Mouse (Mus musculus) mesoderm, embryonic 11.5 days (tissue): ENCODE data around the gene Pex14.

Experiments used
- DNase-seq: peaks from one replicate; pipeline ENCODE4 v3.0.0-alpha.2; 2012; ENCODE audit warnings: low read depth, low spot score

The Pex14 gene

GRCm38 (mm10) chr4:148952328-148953222 is 147.1 kb downstream of the Pex14 start:
- DNase-seq, result no peak

GRCm38 (mm10) chr4:148951821-148952291 is 147.8 kb downstream of the Pex14 start:
- peak; percentile 53 for DNase-seq

DNA sequence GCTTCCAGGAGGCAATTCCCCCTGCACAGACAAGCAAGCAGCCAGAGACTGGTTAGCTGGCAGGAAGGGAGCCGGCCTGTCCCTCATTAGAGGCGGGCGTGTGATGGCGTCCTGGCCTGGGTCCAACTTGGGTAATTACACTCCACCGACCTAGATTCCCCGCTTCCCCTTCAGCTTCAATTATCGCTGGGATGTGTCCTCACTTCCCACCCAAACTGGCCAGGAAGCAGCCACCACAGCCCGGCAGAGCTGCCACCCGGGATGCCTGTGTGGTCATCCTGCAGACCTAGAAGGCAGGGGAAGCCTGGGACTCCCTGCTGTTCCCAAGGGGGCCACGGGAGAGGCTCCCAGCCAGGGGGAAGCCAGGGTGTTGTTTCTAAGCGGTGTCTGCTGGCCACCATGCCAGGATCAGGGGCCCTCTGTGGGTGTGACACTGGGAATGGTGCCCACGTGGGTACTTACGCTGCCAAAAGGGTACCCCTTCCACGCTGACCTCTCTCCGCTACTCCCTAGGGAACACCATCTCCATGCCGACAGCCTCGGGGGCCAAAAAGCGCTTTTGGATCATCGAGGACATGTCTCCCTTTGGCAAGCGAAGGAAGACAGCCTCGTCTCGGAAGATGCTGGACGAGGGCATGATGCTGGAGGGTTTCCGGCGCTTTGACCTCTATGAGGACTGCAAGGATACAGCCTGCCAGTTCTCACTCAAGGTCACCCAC is 148.6 kb downstream of the Pex14 start:
- DNase-seq, result no peak

- DNase-seq, result no peak
These were observed 149.2 kb downstream of the Pex14 start for GRCm38 (mm10) chr4:148950487-148950886.

- no peak for DNase-seq
These were observed 151.8 kb downstream of the Pex14 start for GRCm38 (mm10) chr4:148947833-148948388.

DNA sequence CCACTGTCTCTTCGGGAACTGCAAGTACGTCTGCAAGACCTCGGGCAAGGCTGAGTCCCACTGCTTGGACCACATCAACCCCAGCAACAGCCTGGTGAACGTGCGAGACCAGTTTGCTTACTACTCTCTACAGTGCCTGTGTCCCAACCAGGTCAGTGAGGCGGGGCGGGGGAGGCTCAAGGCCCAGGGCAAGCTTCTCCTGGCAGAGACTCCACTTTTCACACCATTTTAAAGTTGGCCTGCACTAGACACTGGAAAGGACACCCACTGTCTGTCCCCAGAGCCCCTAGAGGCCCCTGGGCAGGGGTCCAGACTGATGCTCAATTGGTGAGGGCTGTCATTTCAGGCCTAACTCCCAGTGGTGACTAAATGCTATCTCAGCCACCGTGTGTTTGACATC is 153.6 kb downstream of the Pex14 start:
- DNase-seq, result no peak

GRCm38 (mm10) chr4:148945476-148945881 is 154.2 kb downstream of the Pex14 start:
- DNase-seq, result no peak

DNA sequence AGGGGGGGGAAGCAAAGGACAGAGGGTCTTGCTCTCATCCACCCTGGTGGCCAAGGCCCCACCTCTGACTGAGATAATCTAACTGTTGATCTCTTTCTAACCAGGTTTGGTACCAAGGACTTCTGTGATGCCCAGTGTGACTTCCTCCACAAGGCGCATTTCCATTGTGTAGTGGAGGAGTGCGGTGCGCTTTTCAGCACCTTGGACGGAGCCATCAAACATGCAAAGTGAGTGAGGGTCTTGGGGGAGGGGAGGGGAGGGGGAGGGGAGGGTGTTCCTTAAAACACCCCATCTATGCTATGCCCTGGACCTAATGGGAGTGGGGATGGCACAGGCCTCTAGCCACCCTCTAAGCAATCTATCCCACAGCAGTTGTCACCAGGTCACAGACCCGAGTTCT is 156.6 kb downstream of the Pex14 start:
- no peak for DNase-seq

DNA sequence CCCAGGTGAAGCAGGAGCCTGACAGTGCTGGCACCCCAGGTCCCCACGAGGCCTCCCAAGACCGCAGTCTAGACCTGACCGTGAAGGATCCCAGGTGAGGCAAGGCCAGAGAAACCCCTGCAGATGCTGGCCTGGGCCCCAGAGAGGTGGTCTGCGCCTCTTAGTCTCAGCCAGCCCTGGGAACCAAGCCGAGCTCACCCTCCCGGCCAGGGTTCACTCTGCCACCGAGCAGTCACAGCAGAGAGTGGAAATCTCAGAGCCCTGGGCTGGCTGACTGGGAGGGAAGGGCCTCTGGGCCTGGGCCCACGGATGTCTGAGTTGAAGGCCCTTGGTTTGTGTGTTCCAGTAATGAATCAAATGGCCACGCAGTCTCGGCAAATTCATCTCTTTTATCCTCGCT is 158.4 kb downstream of the Pex14 start:
- no peak for DNase-seq

- DNase-seq, result peak; percentile 82
These were observed 158.9 kb downstream of the Pex14 start for GRCm38 (mm10) chr4:148940674-148941211.

DNA sequence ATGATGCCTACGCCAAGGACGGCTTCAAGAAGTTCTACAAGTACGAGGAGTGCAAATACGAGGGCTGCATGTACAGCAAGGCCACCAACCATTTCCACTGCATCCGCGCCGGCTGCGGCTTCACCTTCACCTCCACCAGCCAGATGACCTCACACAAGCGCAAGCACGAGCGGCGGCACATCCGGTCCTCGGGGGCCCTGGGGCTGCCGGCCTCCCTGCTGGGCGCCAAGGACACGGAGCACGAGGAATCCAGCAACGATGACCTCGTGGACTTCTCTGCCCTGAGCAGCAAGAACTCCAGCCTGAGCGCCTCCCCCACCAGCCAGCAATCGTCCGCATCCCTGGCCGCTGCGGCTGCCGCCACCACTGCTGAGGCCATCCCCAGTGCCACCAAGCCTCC is 161.1 kb downstream of the Pex14 start:
- DNase-seq, result no peak

DNA sequence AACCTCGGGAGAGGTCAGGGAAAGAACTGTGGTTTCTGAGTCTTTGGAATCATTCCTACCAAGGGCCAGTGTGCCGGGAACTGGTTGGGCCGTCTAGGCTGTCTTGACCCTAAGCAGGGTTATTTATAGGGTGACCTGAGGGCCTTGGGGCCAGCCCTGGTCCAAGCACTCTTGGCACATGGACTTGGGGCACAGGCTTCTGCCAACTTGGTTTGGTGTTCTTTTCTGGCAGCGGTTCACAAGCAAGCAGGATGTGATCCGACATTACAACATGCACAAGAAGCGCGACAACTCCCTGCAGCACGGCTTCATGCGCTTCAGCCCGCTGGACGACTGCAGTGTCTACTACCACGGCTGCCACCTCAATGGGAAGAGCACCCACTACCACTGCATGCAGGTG is 162.9 kb downstream of the Pex14 start:
- DNase-seq, result no peak

- DNase-seq, result no peak
These were observed 163.6 kb downstream of the Pex14 start for GRCm38 (mm10) chr4:148936111-148936510.

DNA sequence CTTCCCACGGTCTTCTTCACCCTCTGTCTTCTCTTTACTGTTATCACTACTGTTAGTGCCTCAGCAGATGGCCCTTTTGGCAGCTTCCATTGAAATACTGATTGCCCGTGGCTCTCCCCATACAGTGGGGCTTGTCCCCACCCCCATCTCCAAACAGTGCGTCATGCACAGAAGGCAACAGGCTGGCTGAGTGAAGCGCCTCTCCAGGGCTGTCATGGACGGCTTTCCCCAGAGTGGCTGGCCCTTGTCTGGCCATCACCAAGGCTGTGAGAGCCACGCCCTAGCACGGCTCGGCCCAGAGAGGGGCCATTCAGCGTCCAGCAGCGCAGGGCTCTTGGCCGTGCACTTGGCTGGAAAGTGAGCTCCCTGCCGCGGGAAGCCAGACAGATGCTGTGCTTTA is 164.5 kb downstream of the Pex14 start:
- no peak for DNase-seq

- no peak for DNase-seq
These were observed 166.6 kb downstream of the Pex14 start for GRCm38 (mm10) chr4:148933109-148933508.

- no peak for DNase-seq
These were observed 168.9 kb downstream of the Pex14 start for GRCm38 (mm10) chr4:148930721-148931229.

GRCm38 (mm10) chr4:148928876-148929275 is 170.8 kb downstream of the Pex14 start:
- no peak for DNase-seq

DNA sequence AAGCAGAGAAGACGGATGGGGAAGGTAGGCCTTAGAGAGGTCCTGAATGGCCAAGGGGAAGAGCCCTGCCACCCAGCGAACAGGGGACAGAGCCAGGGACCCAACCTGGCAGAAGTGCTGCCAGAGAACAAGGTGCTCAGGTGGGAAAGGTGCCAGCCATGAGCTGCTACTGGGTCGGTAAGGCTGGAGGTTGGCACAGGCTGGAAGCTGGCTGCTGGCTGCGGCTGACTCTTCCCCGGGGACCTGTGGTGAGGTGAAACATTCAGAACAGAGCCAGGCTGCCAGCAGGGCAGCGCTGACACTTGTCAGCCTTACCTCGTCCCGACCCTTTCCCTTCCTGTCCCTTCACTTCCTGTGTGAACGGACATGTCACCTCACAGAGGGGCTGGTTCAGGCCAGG is 171.4 kb downstream of the Pex14 start:
- DNase-seq, result no peak

DNA sequence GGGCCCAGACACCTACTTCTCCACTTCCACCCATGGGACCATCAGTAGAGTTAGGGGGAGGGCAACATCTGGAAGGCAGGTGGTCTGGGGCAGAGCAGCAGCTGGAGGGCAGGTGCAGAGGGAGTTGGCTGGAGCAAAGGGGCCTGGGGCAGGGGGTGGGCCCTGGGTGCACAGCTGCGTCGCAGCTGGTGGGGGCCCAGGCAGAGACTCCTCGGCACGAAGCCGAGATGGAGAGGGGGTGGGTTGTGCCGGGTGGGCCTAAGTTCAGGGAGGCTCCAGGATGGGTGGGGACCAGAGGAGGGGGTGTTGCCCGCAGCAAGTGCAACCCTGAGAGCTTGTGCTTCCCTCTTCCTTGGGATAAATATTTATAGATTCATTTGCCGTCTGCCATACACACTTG is 173.2 kb downstream of the Pex14 start:
- peak; percentile 43 for DNase-seq

GRCm38 (mm10) chr4:148925589-148926359 is 173.9 kb downstream of the Pex14 start:
- DNase-seq, result no peak

- no peak for DNase-seq
These were observed 175.7 kb downstream of the Pex14 start for GRCm38 (mm10) chr4:148923976-148924375.
